Mouse (Mus musculus): ENCODE measurements around the gene Olfr1458. TPM values are rescaled to one million over a fixed set of nuclear protein-coding genes. Genes with fewer than 3 reads are reported as not detected.

Gene Olfr1458
- polyA plus RNA-seq (2021; fragmentation: Nextera tagmentation): not detected in 2 replicates
- long read RNA-seq, experiment 1: 0 reads
- long read RNA-seq, experiment 2: 0 reads

GRCm38 (mm10) chr19:13106675-13107074 is at the start of gene Olfr1458:
TSS of gene Olfr1458 (minus strand) at chr19:13106775.

GRCm38 (mm10) chr19:13149449-13149848 is 42.9 kb upstream of the Olfr1458 start, which contains the start of gene Olfr1459:
TSS of gene Olfr1459 (minus strand) at chr19:13149549.

GRCm38 (mm10) chr19:13097791-13098190 is 8.8 kb downstream of the Olfr1458 start, which contains the start of gene Olfr1457:
TSS of gene Olfr1457 (minus strand) at chr19:13097891.

GRCm38 (mm10) chr19:13060310-13060709 is 46.3 kb downstream of the Olfr1458 start, which contains the start of gene Olfr1454:
TSS of gene Olfr1454 (plus strand) at chr19:13060610.

Other genes starting within 250 kb of the Olfr1458 start
- gene Olfr1444, start 249.5 kb downstream of the Olfr1458 start, polyA plus RNA-seq (2021; fragmentation: Nextera tagmentation): not detected in 2 replicates
- not detected in 2 replicates for gene Olfr1445, start 222.9 kb downstream of the Olfr1458 start, polyA plus RNA-seq (2021; fragmentation: Nextera tagmentation)
- gene Olfr1446, start 213.3 kb downstream of the Olfr1458 start, polyA plus RNA-seq (2021; fragmentation: Nextera tagmentation): not detected in 2 replicates
- gene Olfr1447, start 203.0 kb downstream of the Olfr1458 start, polyA plus RNA-seq (2021; fragmentation: Nextera tagmentation): not detected in 2 replicates
- gene Olfr1448, start 182.4 kb downstream of the Olfr1458 start, polyA plus RNA-seq (2021; fragmentation: Nextera tagmentation): not detected in 2 replicates
- gene Olfr1449, start 175.9 kb downstream of the Olfr1458 start, polyA plus RNA-seq (2021; fragmentation: Nextera tagmentation): not detected in 2 replicates
- gene Olfr1450, start 156.5 kb downstream of the Olfr1458 start, polyA plus RNA-seq (2021; fragmentation: Nextera tagmentation): not detected in 2 replicates
- gene Olfr1451, start 111.8 kb downstream of the Olfr1458 start, polyA plus RNA-seq (2021; fragmentation: Nextera tagmentation): not detected in 2 replicates
- gene Olfr1453, start 78.4 kb downstream of the Olfr1458 start, polyA plus RNA-seq (2021; fragmentation: Nextera tagmentation): not detected in 2 replicates
- not detected in 2 replicates for gene Olfr1454, start 46.2 kb downstream of the Olfr1458 start, polyA plus RNA-seq (2021; fragmentation: Nextera tagmentation)
- gene Olfr1457, start 8.9 kb downstream of the Olfr1458 start, polyA plus RNA-seq (2021; fragmentation: Nextera tagmentation): not detected in 2 replicates
- gene Olfr1459, start 42.8 kb upstream of the Olfr1458 start, polyA plus RNA-seq (2021; fragmentation: Nextera tagmentation): not detected in 2 replicates
- gene Olfr1461, start 56.2 kb upstream of the Olfr1458 start, polyA plus RNA-seq (2021; fragmentation: Nextera tagmentation): not detected in 2 replicates
- gene Olfr1462, start 79.0 kb upstream of the Olfr1458 start, polyA plus RNA-seq (2021; fragmentation: Nextera tagmentation): not detected in 2 replicates
- gene Olfr1463, start 124.6 kb upstream of the Olfr1458 start, polyA plus RNA-seq (2021; fragmentation: Nextera tagmentation): not detected in 2 replicates
- not detected in 2 replicates for gene Olfr1465, start 208.8 kb upstream of the Olfr1458 start, polyA plus RNA-seq (2021; fragmentation: Nextera tagmentation)
- gene Olfr1466, start 232.1 kb upstream of the Olfr1458 start, polyA plus RNA-seq (2021; fragmentation: Nextera tagmentation): not detected in 2 replicates

Measured in layer of hippocampus, adult 6 months (tissue).